In genomic region chr9:96792543-96792942, GRCm38 (mm10) we compare ENCODE assay signal across 24 mouse cellular contexts.
"Had no signal": no experiment of that assay in that cellular context is flagged by ENCODE, and none has a peak within 500 bp of the region (broad histone marks: within the 10 kb centered on the region; RNA-seq: fewer than 3 reads in every experiment).

No protein-coding gene starts in this region.

- ATAC-seq: hindbrain, embryonic 16.5 days; inflammation-experienced regulatory T-cells, adult 6 months; intestine, embryonic 15.5 days; intestine, postnatal 0 days; liver, embryonic 12.5 days had no signal

- H3K4me3 ChIP-seq: gastrocnemius, adult 2 months; heart, adult 2 months; heart, embryonic 13.5 days; heart, embryonic 15.5 days; hindbrain, embryonic 13.5 days; intestine, embryonic 15.5 days; layer of hippocampus, adult 2 months; left cerebral cortex, adult 2 months; limb, embryonic 13.5 days; limb, embryonic 15.5 days; liver, embryonic 12.5 days had no signal

- DNase-seq: gastrocnemius, adult 2 months; gastrocnemius, postnatal 10 days; gastrocnemius, postnatal 25 days; heart, adult 2 months; heart, postnatal 14 days; heart, postnatal 36 days; kidney, adult 18-20 months; kidney, adult 8-10 months; kidney, postnatal 10 days; kidney, postnatal 25 days; kidney, postnatal 4 days; left cerebral cortex, postnatal 4 days had no signal

- H3K27me3 ChIP-seq: heart, embryonic 13.5 days; heart, embryonic 15.5 days; hindbrain, embryonic 13.5 days; intestine, embryonic 15.5 days; limb, embryonic 13.5 days; limb, embryonic 15.5 days; liver, embryonic 12.5 days had no signal

- H3K36me3 ChIP-seq: heart, embryonic 13.5 days; heart, embryonic 15.5 days; hindbrain, embryonic 13.5 days; intestine, embryonic 15.5 days; limb, embryonic 13.5 days; limb, embryonic 15.5 days; liver, embryonic 12.5 days had no signal
